Mouse (Mus musculus) ovary, postnatal 36 days (tissue): Measurements from ENCODE around the gene Dock7.

Experiments
- DNase-seq: peaks from one replicate; pipeline ENCODE4 v3.0.0; 2022; ENCODE audit warnings: low spot score, mixed read lengths

Dock7 gene

DNA sequence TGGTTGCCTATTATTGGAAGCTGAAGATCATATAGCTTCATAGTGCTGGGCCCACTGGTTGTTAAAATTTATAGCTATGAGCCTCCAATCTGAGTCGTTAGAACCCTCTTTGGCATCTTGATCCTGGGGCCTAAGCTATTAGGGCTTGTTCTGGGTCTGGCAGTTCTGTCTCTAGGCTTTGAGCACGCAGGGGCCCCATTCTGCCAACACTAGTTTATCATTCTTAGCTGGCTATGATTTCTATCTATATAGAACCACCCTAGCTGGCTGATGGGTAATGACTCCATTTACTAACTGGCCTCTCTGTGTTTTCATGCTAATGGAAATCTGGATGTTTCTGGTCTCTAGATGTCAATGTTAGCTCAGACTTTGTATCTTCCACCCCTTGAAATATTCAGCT lies 203.0 kb downstream of the Dock7 start:
- no peak for DNase-seq

DNA sequence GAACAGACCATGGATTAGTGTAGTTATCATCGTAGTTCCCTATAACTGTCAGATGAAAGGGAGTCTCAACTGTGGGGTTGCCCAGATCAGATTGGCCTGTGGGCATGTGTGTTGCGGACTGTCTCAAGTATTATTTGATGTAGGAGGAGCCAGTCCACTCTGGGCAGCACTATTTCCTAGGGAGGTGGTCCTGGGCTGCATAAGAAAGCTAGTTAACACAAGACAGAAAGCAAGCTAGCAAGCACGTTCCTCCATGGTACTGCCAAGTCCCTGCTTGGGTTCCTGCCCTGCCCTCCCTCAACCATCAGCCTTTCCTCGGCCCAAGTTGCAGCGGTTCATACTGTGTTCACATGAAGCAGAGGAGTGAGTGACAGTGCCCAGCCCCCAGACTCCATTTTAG lies 210.5 kb downstream of the Dock7 start:
- no peak for DNase-seq

- peak; percentile 26 for DNase-seq
Measured at GRCm38 (mm10) chr4:98887148-98887547, 233.6 kb downstream of the Dock7 start.
